Mouse (Mus musculus) cerebellum, adult (tissue): ENCODE data around the gene 1600015I10Rik.
"Not testable (repeated sequence)": the region's sequence is repeated elsewhere in the genome, so short reads cannot be mapped to it uniquely, and the experiment has no call there.

Experiments used
- ATAC-seq: cut with Nextera tagmentation; 2 replicates; pipeline ENCODE4 v1.9.2; 2017; ENCODE audit warnings: mild to moderate bottlenecking, moderate library complexity, mixed read lengths; ENCODE audit not compliant: insufficient number of reproducible peaks, low FRiP score, low TSS enrichment

Gene 1600015I10Rik

DNA sequence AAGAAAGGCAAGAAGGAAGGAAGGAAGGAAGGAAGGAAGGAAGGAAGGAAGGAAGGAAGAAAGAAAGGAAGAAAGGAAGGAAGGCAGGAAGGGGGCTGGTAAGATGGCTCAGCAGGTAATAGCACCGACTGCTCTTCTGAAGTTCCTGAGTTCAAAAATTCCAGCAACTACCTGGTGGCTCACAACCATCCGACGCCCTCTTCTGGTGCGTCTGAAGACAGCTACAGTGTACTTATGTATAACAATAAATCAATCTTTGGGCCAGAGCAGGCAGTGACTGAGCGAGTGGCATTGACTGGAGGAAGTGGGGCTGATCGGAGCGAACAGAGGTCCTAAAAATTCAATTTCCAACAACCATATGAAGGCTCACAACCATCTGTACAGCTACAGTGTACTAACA lies 29.5 kb downstream of the 1600015I10Rik start:
- not testable (repeated sequence) for ATAC-seq

DNA sequence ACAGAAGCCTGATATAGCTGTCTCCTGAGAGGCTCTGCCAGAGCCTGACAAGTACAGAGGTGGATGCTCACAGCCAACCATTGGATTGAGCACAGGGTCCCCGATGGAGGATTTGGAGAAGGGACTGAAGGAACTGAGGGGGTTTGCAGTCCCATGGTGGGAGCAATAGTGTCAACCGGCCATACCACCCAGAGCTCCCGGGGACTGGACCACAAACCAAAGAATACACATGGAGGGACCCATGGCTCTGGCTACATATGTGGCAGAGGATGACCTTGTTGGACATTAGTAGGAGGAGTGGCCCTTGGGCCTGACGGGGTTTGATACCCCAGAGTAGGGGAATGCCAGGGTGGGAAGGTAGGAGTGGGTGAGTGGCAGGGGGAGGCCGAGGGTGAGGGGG lies 37.0 kb downstream of the 1600015I10Rik start:
- ATAC-seq, result not testable (repeated sequence)

DNA sequence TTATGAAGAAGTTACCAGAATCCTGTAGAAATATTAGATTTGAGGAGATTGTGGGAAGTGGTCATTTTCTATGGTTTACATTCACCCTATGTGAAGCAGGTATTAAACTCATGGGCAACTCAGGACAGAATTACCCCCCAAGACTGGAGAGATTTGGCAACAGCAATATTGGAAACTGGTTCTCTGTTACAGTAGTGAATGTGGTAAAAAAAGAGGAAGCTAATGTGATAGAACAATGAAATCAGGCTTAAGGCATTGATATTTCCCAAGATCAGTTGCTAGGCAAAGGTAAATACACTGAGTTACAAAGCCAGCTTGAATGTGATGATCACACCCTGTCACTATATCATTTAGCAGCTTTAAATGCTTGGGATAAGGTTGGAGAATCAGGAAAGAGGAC lies 38.2 kb downstream of the 1600015I10Rik start:
- ATAC-seq, result no peak

DNA sequence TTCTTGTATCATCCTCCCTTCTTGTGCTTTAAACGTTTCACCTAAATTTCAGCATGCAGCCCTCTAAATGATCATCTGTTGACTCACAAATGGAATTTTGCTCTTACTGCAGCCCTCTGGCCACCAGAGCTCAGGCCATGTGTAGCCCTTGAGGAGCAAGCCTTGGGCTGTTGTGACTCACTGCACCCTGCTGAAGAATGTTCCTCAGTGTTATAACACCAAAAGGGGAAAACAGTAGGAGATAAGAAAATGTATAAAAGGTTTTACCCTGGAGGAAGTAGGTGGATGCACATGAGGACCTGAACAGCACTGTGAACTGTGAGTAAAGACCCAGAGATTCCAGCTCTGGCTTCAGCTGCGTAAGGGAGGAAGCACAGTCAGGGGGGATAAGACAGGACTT lies 45.0 kb downstream of the 1600015I10Rik start, which contains the start of gene Doxl2:
TSS of gene Doxl2 (plus strand) at position 301 of the 400 bp plus-strand sequence.
- no peak for ATAC-seq

DNA sequence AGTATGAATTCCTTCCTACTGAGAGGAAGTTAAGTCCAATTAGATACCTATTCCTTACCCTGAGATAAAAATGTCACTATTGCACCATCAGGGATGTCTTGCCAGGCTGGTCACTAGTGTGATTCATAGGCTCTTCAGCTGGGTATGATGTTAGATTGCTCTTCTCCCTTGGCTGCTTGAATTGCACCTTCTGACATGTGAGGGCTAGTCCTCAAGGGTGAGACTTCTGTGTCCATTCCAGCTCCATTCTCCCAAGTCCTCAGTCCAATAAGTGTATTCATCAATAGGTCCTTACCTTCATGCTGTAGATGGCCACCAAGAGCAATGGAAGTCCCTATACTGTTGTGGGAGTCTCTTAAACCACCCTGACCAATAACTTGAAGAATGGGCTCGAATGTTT lies 49.9 kb downstream of the 1600015I10Rik start:
- no peak for ATAC-seq

DNA sequence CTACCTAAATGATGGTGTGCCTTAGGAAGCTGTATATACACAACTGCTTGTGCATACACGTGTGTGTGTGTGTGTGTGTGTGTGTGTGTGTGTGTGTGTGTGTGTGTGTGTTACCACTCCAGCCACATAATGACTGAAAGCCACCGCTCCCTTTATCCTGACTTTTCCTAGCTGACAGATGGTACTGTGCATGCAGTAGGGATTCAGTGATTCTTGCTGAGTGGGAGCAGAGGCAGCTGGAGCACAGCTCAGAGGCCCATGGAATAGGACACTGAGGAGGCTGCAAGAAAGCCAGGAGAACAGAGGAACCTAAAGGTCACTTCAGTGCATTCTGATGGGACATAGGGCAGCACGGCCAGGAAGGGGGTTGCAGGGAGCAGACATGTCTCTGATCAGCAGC lies 52.6 kb downstream of the 1600015I10Rik start:
- ATAC-seq, result no peak
